Mouse (Mus musculus) adrenal gland, postnatal 10 days (tissue): ENCODE results near the gene Trim67. TPM values are rescaled to one million over a fixed set of nuclear protein-coding genes. Genes with fewer than 3 reads are reported as not detected.
A peak's percentile ranks its signal among the peaks of the same experiment; 100 is the strongest.

Source experiments
- DNase-seq: peaks from one replicate; pipeline ENCODE4 v3.0.0; 2021; ENCODE audit warnings: mixed read lengths
- long read RNA-seq, 2 experiments: library from polyadenylated mRNA; stranded (forward); transcript quantifications; one replicate each; pipeline ENCODE4 v2.0.0; 2021
- total RNA-seq, 2 experiments: library from RNA; stranded (reverse); gene quantifications; 2 replicates each; pipeline ENCODE4 v1.2.3; 2021

Trim67 gene
- 1 to 10 TPM; 2.9 to 6.5 TPM for total RNA-seq
- long read RNA-seq, experiment 1: 0 reads
- long read RNA-seq, experiment 2: 0 reads

GRCm38 (mm10) chr8:124792708-124793107 lies at the start of gene Trim67:
TSS of gene Trim67 (plus strand) at chr8:124793092.
- peak; percentile 66 for DNase-seq

- DNase-seq: no peak
Measured at GRCm38 (mm10) chr8:124746661-124747060, 46.2 kb upstream of the Trim67 start.

GRCm38 (mm10) chr8:124751191-124751590 lies 41.7 kb upstream of the Trim67 start:
- peak; percentile 29 for DNase-seq

GRCm38 (mm10) chr8:124751709-124752173 lies 41.2 kb upstream of the Trim67 start, which contains the start of gene Fam89a:
TSS of gene Fam89a (minus strand) at chr8:124751832.
- peak; percentile 80 for DNase-seq

GRCm38 (mm10) chr8:124752325-124752862 lies 40.5 kb upstream of the Trim67 start:
- DNase-seq: no peak

- DNase-seq: no peak
Measured at GRCm38 (mm10) chr8:124754101-124754791, 38.6 kb upstream of the Trim67 start.

GRCm38 (mm10) chr8:124754792-124755190 lies 38.1 kb upstream of the Trim67 start:
- no peak for DNase-seq

GRCm38 (mm10) chr8:124755481-124755880 lies 37.4 kb upstream of the Trim67 start:
- no peak for DNase-seq

GRCm38 (mm10) chr8:124756153-124756552 lies 36.7 kb upstream of the Trim67 start:
- DNase-seq: no peak

- no peak for DNase-seq
Measured at GRCm38 (mm10) chr8:124756601-124757000, 36.3 kb upstream of the Trim67 start.

- peak; percentile 48 for DNase-seq
Measured at GRCm38 (mm10) chr8:124758544-124758943, 34.3 kb upstream of the Trim67 start.

- DNase-seq: no peak
Measured at GRCm38 (mm10) chr8:124763061-124763460, 29.8 kb upstream of the Trim67 start.

GRCm38 (mm10) chr8:124772389-124772788 lies 20.5 kb upstream of the Trim67 start:
- no peak for DNase-seq

- peak; percentile 87 for DNase-seq
Measured at GRCm38 (mm10) chr8:124775695-124776094, 17.2 kb upstream of the Trim67 start.

GRCm38 (mm10) chr8:124780236-124780635 lies 12.7 kb upstream of the Trim67 start:
- peak; percentile 61 for DNase-seq

GRCm38 (mm10) chr8:124782431-124782830 lies 10.5 kb upstream of the Trim67 start:
- peak; percentile 32 for DNase-seq

GRCm38 (mm10) chr8:124783228-124783627 lies 9.7 kb upstream of the Trim67 start:
- no peak for DNase-seq

- no peak for DNase-seq
Measured at GRCm38 (mm10) chr8:124784613-124785012, 8.3 kb upstream of the Trim67 start.

GRCm38 (mm10) chr8:124790676-124791075 lies 2.2 kb upstream of the Trim67 start:
- DNase-seq: no peak

GRCm38 (mm10) chr8:124791751-124792150 lies 1.1 kb upstream of the Trim67 start:
- no peak for DNase-seq

- peak; percentile 37 for DNase-seq
Measured at GRCm38 (mm10) chr8:124792186-124792585, 706 bp upstream of the Trim67 start.

GRCm38 (mm10) chr8:124793172-124793651 lies 320 bp downstream of the Trim67 start:
- peak; percentile 98 for DNase-seq

- DNase-seq: peak; percentile 33
Measured at GRCm38 (mm10) chr8:124793661-124794485, 981 bp downstream of the Trim67 start.
